Mouse (Mus musculus): ENCODE results near the gene Hbs1l. TPM values are rescaled to one million over a fixed set of nuclear protein-coding genes. Genes with fewer than 3 reads are reported as not detected.

Gene Hbs1l
- total and polyA plus RNA-seq, 3 experiments = 103 to 115 TPM; not detected in 1

GRCm38 (mm10) chr10:21265188-21265587 is 30.6 kb upstream of the Hbs1l start:
- Histone ChIP-seq H3K27ac (ENCODE audit: control insufficient read depth, low read depth, low read length) (peak overlapping the region; percentile 96), H3K36me3 (ENCODE audit: control insufficient read depth in 1 of 2, insufficient read depth in 2 of 2, low read length in 2 of 2) (peaks cover 0 to 63% of the 10 kb centered on the region in 2 experiments; a peak in 2 of 4 replicates), H3K9ac (ENCODE audit: control insufficient read depth, low read depth, low read length, poor library complexity, severe bottlenecking) (peak overlapping the region; percentile 60), H3K4me1 (ENCODE audit: control insufficient read depth in 1 of 2, insufficient read depth in 2 of 2, low read length in 2 of 2) (peaks cover 44 to 62% of the 10 kb centered on the region in 2 experiments), H3K79me2 (ENCODE audit: control insufficient read depth, insufficient read depth, low read length, poor library complexity) (no peaks in the 10 kb centered on the region), H3K27me3 (ENCODE audit: control insufficient read depth in 1 of 2, insufficient read depth in 2 of 2, low read length in 2 of 2) (no peaks in the 10 kb centered on the region), H3K9me3 (replicated peaks; ENCODE audit: insufficient read depth, low read length) (no peaks in the 10 kb centered on the region), H3K4me3 (ENCODE audit: control insufficient read depth in 1 of 2, insufficient read depth in 1 of 2, low read depth in 2 of 2, low read length in 2 of 2) (peak overlapping the region in 1 of 2 experiments; percentile 38; a peak in 2 of 4 replicates)
- DNase-seq (ENCODE audit: low read depth, low spot score) = peak; percentile 95
- no peak for TF ChIP-seq RAD21 (IDR thresholded peaks at IDR 0.05; ENCODE audit: low read depth, low read length)
- TF ChIP-seq ZMIZ1 (IDR thresholded peaks at IDR 0.05; ENCODE audit: low read depth, low read length) = peak; percentile 44; the same call in 1 of the 2 replicates
- no peak for TF ChIP-seq POLR2AphosphoS5 (IDR thresholded peaks at IDR 0.05; ENCODE audit: borderline replicate concordance, low read depth, low read length)
- TF ChIP-seq EP300 (IDR thresholded peaks at IDR 0.05; ENCODE audit: low read depth in 1 of 2, low read length in 2 of 2) = peak; percentile 70 to 81
- no peak for TF ChIP-seq JUND (IDR thresholded peaks at IDR 0.05; ENCODE audit: low read depth, low read length)
- TF ChIP-seq USF2 (IDR thresholded peaks at IDR 0.05; ENCODE audit: borderline replicate concordance in 1 of 2, insufficient read depth in 1 of 2, low read depth in 1 of 2, low read length in 2 of 2) = no peak
- TF ChIP-seq NRF1 (IDR thresholded peaks at IDR 0.05; ENCODE audit: insufficient read depth, low read depth, low read length, poor library complexity, severe bottlenecking) = no peak
- peak; percentile 95 for TF ChIP-seq ETS1 (IDR thresholded peaks at IDR 0.05; ENCODE audit: low read depth, low read length)
- no peak; the same call in 1 of the 2 replicates for TF ChIP-seq BHLHE40 (IDR thresholded peaks at IDR 0.05; ENCODE audit: borderline replicate concordance, low read depth, low read length)
- peak; percentile 80 for TF ChIP-seq MXI1 (IDR thresholded peaks at IDR 0.05; ENCODE audit: low read depth, low read length)
- TF ChIP-seq RCOR1 (IDR thresholded peaks at IDR 0.05; ENCODE audit: low read depth, low read length) = peak; percentile 84
- peak; percentile 78 for TF ChIP-seq E2F4 (IDR thresholded peaks at IDR 0.05; ENCODE audit: borderline replicate concordance, low read depth, low read length)
- TF ChIP-seq ZKSCAN1 (IDR thresholded peaks at IDR 0.05; ENCODE audit: low read depth, low read length) = no peak
- no peak for TF ChIP-seq POLR2AphosphoS2 (IDR thresholded peaks at IDR 0.05; ENCODE audit: low read length)
- peak; percentile 57 for TF ChIP-seq NELFE (IDR thresholded peaks at IDR 0.05; ENCODE audit: low read depth, low read length)
- TF ChIP-seq MAZ (IDR thresholded peaks at IDR 0.05; ENCODE audit: low read depth, low read length) = no peak; the same call in 1 of the 2 replicates
- peak; percentile 53 for TF ChIP-seq TAL1 (IDR thresholded peaks at IDR 0.05; ENCODE audit: low read length)
- no peak for TF ChIP-seq CTCF (IDR thresholded peaks at IDR 0.05 in 2 of 3, conservative IDR thresholded peaks at IDR 0.05 in 1 of 3; ENCODE audit: control insufficient read depth in 1 of 3, insufficient read depth in 1 of 3, low read depth in 2 of 3, low read length in 3 of 3, poor library complexity in 1 of 3, severe bottlenecking in 1 of 3)
- TF ChIP-seq POLR2A (IDR thresholded peaks at IDR 0.05; ENCODE audit: control insufficient read depth in 1 of 2, insufficient read depth in 1 of 2, low read depth in 1 of 2, low read length in 2 of 2, poor library complexity in 1 of 2) = peak in 1 of 2 experiments; percentile 66; a peak in 2 of 4 replicates
- TF ChIP-seq USF1 (IDR thresholded peaks at IDR 0.05; ENCODE audit: low read depth, low read length) = no peak
- peak; percentile 45; the same call in 1 of the 2 replicates for TF ChIP-seq HCFC1 (IDR thresholded peaks at IDR 0.05; ENCODE audit: low read depth, low read length)
- TF ChIP-seq MYC (IDR thresholded peaks at IDR 0.05; ENCODE audit: low read depth, low read length) = peak; percentile 96
- no peak for TF ChIP-seq CHD2 (IDR thresholded peaks at IDR 0.05; ENCODE audit: low read length)
- TF ChIP-seq KAT2A (conservative IDR thresholded peaks at IDR 0.05; ENCODE audit: low read depth, low read length) = 0 out of 2 replicates have a peak, but pooled peaks have one; percentile 17
- TF ChIP-seq GABPA (IDR thresholded peaks at IDR 0.05; ENCODE audit: low read depth, low read length) = no peak
- TF ChIP-seq ELF1 (IDR thresholded peaks at IDR 0.05; ENCODE audit: low read depth, low read length) = 0 out of 2 replicates have a peak, but pooled peaks have one; percentile 45
- TF ChIP-seq TBP (IDR thresholded peaks at IDR 0.05; ENCODE audit: low read depth, low read length) = peak; percentile 75
- peak; percentile 82 for TF ChIP-seq GATA1 (IDR thresholded peaks at IDR 0.05; ENCODE audit: low read depth, low read length)
- no peak for TF ChIP-seq MEF2A (IDR thresholded peaks at IDR 0.05; ENCODE audit: extremely low read depth, insufficient replicate concordance, low read depth, low read length, poor library complexity, severe bottlenecking)
- peak; percentile 82 for TF ChIP-seq MAX (IDR thresholded peaks at IDR 0.05; ENCODE audit: low read length)
- TF ChIP-seq ZNF384 (IDR thresholded peaks at IDR 0.05; ENCODE audit: low read depth, low read length) = no peak
- TF ChIP-seq SIN3A (IDR thresholded peaks at IDR 0.05; ENCODE audit: low read length) = peak; percentile 81
- TF ChIP-seq UBTF (IDR thresholded peaks at IDR 0.05; ENCODE audit: borderline replicate concordance, insufficient read depth, low read depth, low read length) = no peak
- TF ChIP-seq MYB (IDR thresholded peaks at IDR 0.05; ENCODE audit: low read depth, low read length) = no peak
- TF ChIP-seq CHD1 (IDR thresholded peaks at IDR 0.05; ENCODE audit: low read depth, low read length) = no peak
- TF ChIP-seq TCF12 (IDR thresholded peaks at IDR 0.05; ENCODE audit: low read depth, low read length) = peak; percentile 72
- TF ChIP-seq SMC3 (IDR thresholded peaks at IDR 0.05; ENCODE audit: low read depth, low read length) = no peak

Data from MEL (cell line).